Mouse (Mus musculus): ENCODE measurements around the gene Gm9268.
"Not testable (repeated sequence)": the region's sequence is repeated elsewhere in the genome, so short reads cannot be mapped to it uniquely, and the experiment has no call there.

DNA sequence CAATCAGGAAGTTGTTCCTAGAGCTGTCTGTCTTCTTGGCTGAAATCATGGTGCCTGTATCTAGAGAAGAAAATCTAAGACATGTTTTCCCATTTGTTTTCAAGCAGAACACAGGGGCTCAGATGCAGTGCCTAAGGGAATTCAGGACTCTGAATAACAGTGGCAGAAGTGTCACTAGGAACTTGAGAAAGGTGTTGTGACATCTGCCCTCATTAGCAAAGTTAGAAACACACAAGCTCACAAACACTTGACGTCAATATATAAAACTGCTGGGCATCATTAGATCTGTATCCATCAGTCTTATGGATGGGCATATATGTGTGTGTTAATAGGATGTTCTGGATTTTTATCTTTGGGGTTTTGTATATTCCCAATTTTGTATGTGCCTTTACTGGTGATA is at the start of gene Gm9268:
- TF ChIP-seq CTCF (conservative IDR thresholded peaks at IDR 0.05; ENCODE audit: low read length); NANOG (IDR thresholded peaks at IDR 0.05; ENCODE audit: borderline replicate concordance, low read length): not testable (repeated sequence)

All from E14TG2a.4 (cell line).